Mouse (Mus musculus) hindlimb bud, embryonic 11.5 days (tissue): ENCODE data around the gene Zdhhc22.

Source experiments
- DNase-seq: peaks from one replicate; pipeline ENCODE4 v3.0.0-alpha.2; 2012; ENCODE audit warnings: low read depth, low spot score; ENCODE audit errors: extremely low spot score

Gene Zdhhc22

GRCm38 (mm10) chr12:86998699-86999098 is 8.5 kb upstream of the Zdhhc22 start:
- no peak for DNase-seq

- no peak for DNase-seq
Measured at GRCm38 (mm10) chr12:86995931-86996330, 5.7 kb upstream of the Zdhhc22 start.

GRCm38 (mm10) chr12:86994776-86995175 is 4.5 kb upstream of the Zdhhc22 start:
- DNase-seq = no peak

GRCm38 (mm10) chr12:86994166-86994565 is 3.9 kb upstream of the Zdhhc22 start:
- no peak for DNase-seq

GRCm38 (mm10) chr12:86990755-86991110 is 503 bp upstream of the Zdhhc22 start:
- DNase-seq = no peak

GRCm38 (mm10) chr12:86989378-86989777 is 852 bp downstream of the Zdhhc22 start:
- DNase-seq = no peak

- DNase-seq = no peak
Measured at GRCm38 (mm10) chr12:86988227-86988626, 2.0 kb downstream of the Zdhhc22 start.

- DNase-seq = no peak
Measured at GRCm38 (mm10) chr12:86986562-86986961, 3.7 kb downstream of the Zdhhc22 start.

- DNase-seq = peak; percentile 31
Measured at GRCm38 (mm10) chr12:86984194-86984555, 6.1 kb downstream of the Zdhhc22 start.

- DNase-seq = peak; percentile 50
Measured at GRCm38 (mm10) chr12:86983470-86984193, 6.6 kb downstream of the Zdhhc22 start.

GRCm38 (mm10) chr12:86981180-86981579 is 9.1 kb downstream of the Zdhhc22 start:
- DNase-seq = no peak

- no peak for DNase-seq
Measured at GRCm38 (mm10) chr12:86977833-86978232, 12.4 kb downstream of the Zdhhc22 start.

GRCm38 (mm10) chr12:86976511-86977168 is 13.6 kb downstream of the Zdhhc22 start:
- no peak for DNase-seq

GRCm38 (mm10) chr12:86975761-86976160 is 14.5 kb downstream of the Zdhhc22 start:
- DNase-seq = no peak

GRCm38 (mm10) chr12:86974387-86975288 is 15.6 kb downstream of the Zdhhc22 start:
- DNase-seq = no peak

GRCm38 (mm10) chr12:86973706-86974105 is 16.5 kb downstream of the Zdhhc22 start:
- no peak for DNase-seq

GRCm38 (mm10) chr12:86973216-86973615 is 17.0 kb downstream of the Zdhhc22 start:
- DNase-seq = no peak

- DNase-seq = no peak
Measured at GRCm38 (mm10) chr12:86971089-86971488, 19.1 kb downstream of the Zdhhc22 start.

- no peak for DNase-seq
Measured at GRCm38 (mm10) chr12:86969220-86969601, 21.0 kb downstream of the Zdhhc22 start.

GRCm38 (mm10) chr12:86968468-86969219 is 21.6 kb downstream of the Zdhhc22 start:
- DNase-seq = no peak

GRCm38 (mm10) chr12:86965237-86965799 is 24.9 kb downstream of the Zdhhc22 start:
- no peak for DNase-seq
